Mouse (Mus musculus) lung, postnatal 0 days (tissue): ENCODE measurements around the gene Pop5.

Experiments
- CTCF ChIP-seq: IDR thresholded peaks from 2 replicates; pipeline ENCODE4 v1.5.1; 2016; ENCODE audit warnings: antibody characterized with exemption, mild to moderate bottlenecking
- EP300 ChIP-seq: IDR thresholded peaks from 2 replicates; pipeline ENCODE4 v1.6.1; 2016; ENCODE audit warnings: antibody characterized with exemption, mild to moderate bottlenecking, control low read depth

- no peak for TF ChIP-seq CTCF
- TF ChIP-seq EP300, result no peak
Measured at GRCm38 (mm10) chr5:115207892-115208291, 27.7 kb upstream of the Pop5 start.
